Mouse (Mus musculus) forebrain, embryonic 12.5 days (tissue): ENCODE data around the gene Plxna2. TPM values are rescaled to one million over a fixed set of nuclear protein-coding genes. Genes with fewer than 3 reads are reported as not detected.

Source experiments
- ATAC-seq: fragments of 200-750 bp; cut with Nextera tagmentation; 2 replicates; pipeline ENCODE4 v1.8.0; 2017; ENCODE audit warnings: moderate TSS enrichment; ENCODE audit not compliant: low FRiP score
- H3K27ac ChIP-seq: fragments of 300-500 bp; sonication (generic); 2 replicates; pipeline ENCODE4 v1.5.1; 2016; ENCODE audit warnings: mild to moderate bottlenecking
- H3K27me3 ChIP-seq: fragments of 300-500 bp; sonication (generic); 2 replicates; pipeline ENCODE4 v1.6.1; 2016; ENCODE audit warnings: mild to moderate bottlenecking
- H3K36me3 ChIP-seq: fragments of 300-500 bp; sonication (generic); replicated peaks from 2 replicates; pipeline ENCODE4 v1.6.1; 2016; ENCODE audit warnings: mild to moderate bottlenecking
- H3K4me1 ChIP-seq: fragments of 300-500 bp; sonication (generic); 2 replicates; pipeline ENCODE4 v1.6.1; 2016
- H3K4me2 ChIP-seq: fragments of 300-500 bp; sonication (generic); 2 replicates; pipeline ENCODE4 v1.6.1; 2016; ENCODE audit warnings: mild to moderate bottlenecking, moderate library complexity
- H3K4me3 ChIP-seq: fragments of 300-500 bp; sonication (generic); replicated peaks from 2 replicates; pipeline ENCODE4 v1.5.1; 2016; ENCODE audit warnings: mild to moderate bottlenecking
- H3K9ac ChIP-seq: fragments of 300-500 bp; sonication (generic); 2 replicates; pipeline ENCODE4 v1.6.1; 2016; ENCODE audit warnings: mild to moderate bottlenecking
- H3K9me3 ChIP-seq: fragments of 300-500 bp; sonication (generic); 2 replicates; pipeline ENCODE4 v1.6.1; 2016
- WGBS: fragments of 180-500 bp; shearing (Covaris S2); methylation state at CpG from one replicate; pipeline ENCODE4 v1.1.7; 2016; 5-methylcytosine and 5-hydroxymethylcytosine counted together
- polyA plus RNA-seq: library from polyadenylated mRNA; unstranded; fragments of >200 nt; fragmentation: Nextera tagmentation; extraction: Ambion mirVana; gene quantifications from 2 replicates; pipeline ENCODE4 v1.2.1, GENCODE M21; 2016

Gene Plxna2
- polyA plus RNA-seq, 1 experiment from 2014 or later = 34.0 TPM

- no peaks in the 10 kb centered on the region for H3K36me3 ChIP-seq
- WGBS = 30% methylated on average over 2 of the region's 2 CpGs
- peaks cover 54% of the 10 kb centered on the region for H3K4me1 ChIP-seq
- H3K4me2 ChIP-seq = no peak overlapping the region
- H3K27me3 ChIP-seq = no peaks in the 10 kb centered on the region
- ATAC-seq = no peak
- 0 out of 2 replicates have a peak overlapping the region, but pooled peaks have one; percentile 36 for H3K27ac ChIP-seq
- no peak overlapping the region for H3K9ac ChIP-seq
- H3K4me3 ChIP-seq = no peak overlapping the region
- no peaks in the 10 kb centered on the region for H3K9me3 ChIP-seq
Measured at GRCm38 (mm10) chr1:194742901-194743422, 124.9 kb downstream of the Plxna2 start.

GRCm38 (mm10) chr1:194745177-194745934 lies 127.3 kb downstream of the Plxna2 start:
- whole genome bisulfite sequencing = 68% methylated on average over 2 of the region's 2 CpGs
- Histone ChIP-seq H3K4me1 (peaks cover 43% of the 10 kb centered on the region), H3K27me3 (no peaks in the 10 kb centered on the region), H3K9me3 (no peaks in the 10 kb centered on the region), H3K27ac (peak overlapping the region; percentile 73), H3K36me3 (0 out of 2 replicates have a peak, but pooled peaks cover 12% of the 10 kb centered on the region), H3K4me3 (no peak overlapping the region), H3K4me2 (no peak overlapping the region), H3K9ac (no peak overlapping the region)
- ATAC-seq = no peak

- H3K4me1 ChIP-seq = peaks cover 40% of the 10 kb centered on the region
- H3K27me3 ChIP-seq = no peaks in the 10 kb centered on the region
- no peak overlapping the region for H3K9ac ChIP-seq
- peak overlapping the region; percentile 73 for H3K27ac ChIP-seq
- H3K36me3 ChIP-seq = peaks cover 18% of the 10 kb centered on the region; the same call in 1 of the 2 replicates
- H3K4me3 ChIP-seq = no peak overlapping the region
- no peak overlapping the region for H3K4me2 ChIP-seq
- 11% methylated on average over 6 of the region's 6 CpGs for WGBS
- peak; percentile 95 for ATAC-seq
- H3K9me3 ChIP-seq = no peaks in the 10 kb centered on the region
Measured at GRCm38 (mm10) chr1:194746332-194747249, 128.6 kb downstream of the Plxna2 start.

- H3K4me1 ChIP-seq = peaks cover 40% of the 10 kb centered on the region
- H3K9ac ChIP-seq = no peak overlapping the region
- no peaks in the 10 kb centered on the region for H3K27me3 ChIP-seq
- ATAC-seq = peak; percentile 21; the same call in 1 of the 2 replicates
- no peak overlapping the region for H3K4me3 ChIP-seq
- no peaks in the 10 kb centered on the region for H3K9me3 ChIP-seq
- peaks cover 23% of the 10 kb centered on the region for H3K36me3 ChIP-seq
- no peak overlapping the region for H3K4me2 ChIP-seq
- peak overlapping the region; percentile 73 for H3K27ac ChIP-seq
Measured at GRCm38 (mm10) chr1:194747258-194747657, 129.2 kb downstream of the Plxna2 start.

GRCm38 (mm10) chr1:194753168-194753567 lies 135.2 kb downstream of the Plxna2 start:
- 46% methylated on average over 2 of the region's 2 CpGs for WGBS
- no peak overlapping the region for H3K4me3 ChIP-seq
- peaks cover 51% of the 10 kb centered on the region for H3K36me3 ChIP-seq
- H3K9me3 ChIP-seq = no peaks in the 10 kb centered on the region
- H3K9ac ChIP-seq = no peak overlapping the region
- no peaks in the 10 kb centered on the region for H3K27me3 ChIP-seq
- no peak overlapping the region for H3K27ac ChIP-seq
- H3K4me1 ChIP-seq = 0 out of 2 replicates have a peak, but pooled peaks cover 2% of the 10 kb centered on the region
- peak; percentile 58; the same call in 1 of the 2 replicates for ATAC-seq
- no peak overlapping the region for H3K4me2 ChIP-seq

- no peak overlapping the region for H3K4me3 ChIP-seq
- no peaks in the 10 kb centered on the region for H3K27me3 ChIP-seq
- no peak overlapping the region for H3K27ac ChIP-seq
- no peak for ATAC-seq
- H3K36me3 ChIP-seq = peaks cover 40% of the 10 kb centered on the region
- H3K4me2 ChIP-seq = no peak overlapping the region
- H3K9me3 ChIP-seq = no peaks in the 10 kb centered on the region
- H3K9ac ChIP-seq = no peak overlapping the region
- H3K4me1 ChIP-seq = no peaks in the 10 kb centered on the region
Measured at GRCm38 (mm10) chr1:194756001-194756400, 138.0 kb downstream of the Plxna2 start.

- ATAC-seq = no peak
- H3K36me3 ChIP-seq = peaks cover 40% of the 10 kb centered on the region
Measured at GRCm38 (mm10) chr1:194756409-194756808, 138.4 kb downstream of the Plxna2 start.

GRCm38 (mm10) chr1:194756863-194757262 lies 138.8 kb downstream of the Plxna2 start:
- no peaks in the 10 kb centered on the region for H3K27me3 ChIP-seq
- H3K4me2 ChIP-seq = no peak overlapping the region
- 77% methylated on average over 3 of the region's 3 CpGs for WGBS
- H3K27ac ChIP-seq = no peak overlapping the region
- no peaks in the 10 kb centered on the region for H3K9me3 ChIP-seq
- no peak for ATAC-seq
- H3K4me1 ChIP-seq = no peaks in the 10 kb centered on the region
- H3K36me3 ChIP-seq = peaks cover 39% of the 10 kb centered on the region
- no peak overlapping the region for H3K9ac ChIP-seq
- no peak overlapping the region for H3K4me3 ChIP-seq

More at GRCm38 (mm10) chr1:194756409-194756808, 138.4 kb downstream of the Plxna2 start:
- Histone ChIP-seq H3K4me2 (no peak overlapping the region), H3K27me3 (no peaks in the 10 kb centered on the region), H3K4me3 (no peak overlapping the region), H3K4me1 (no peaks in the 10 kb centered on the region), H3K27ac (no peak overlapping the region), H3K9ac (no peak overlapping the region), H3K9me3 (no peaks in the 10 kb centered on the region)
- WGBS = 86% methylated on average over 2 of the region's 2 CpGs

GRCm38 (mm10) chr1:194761432-194762212 lies 143.6 kb downstream of the Plxna2 start:
- H3K9ac ChIP-seq = no peak overlapping the region
- H3K4me3 ChIP-seq = no peak overlapping the region
- H3K27me3 ChIP-seq = no peaks in the 10 kb centered on the region
- peaks cover 45% of the 10 kb centered on the region for H3K36me3 ChIP-seq
- H3K4me2 ChIP-seq = no peak overlapping the region
- no peak overlapping the region for H3K27ac ChIP-seq
- ATAC-seq = no peak
- no peaks in the 10 kb centered on the region for H3K9me3 ChIP-seq
- WGBS = 75% methylated on average over 2 of the region's 2 CpGs
- H3K4me1 ChIP-seq = no peaks in the 10 kb centered on the region

GRCm38 (mm10) chr1:194762896-194763295 lies 144.9 kb downstream of the Plxna2 start:
- WGBS = 72% methylated on average over 5 of the region's 5 CpGs
- Histone ChIP-seq H3K4me1 (no peaks in the 10 kb centered on the region), H3K4me3 (no peak overlapping the region), H3K36me3 (peaks cover 56% of the 10 kb centered on the region), H3K9me3 (no peaks in the 10 kb centered on the region), H3K27ac (no peak overlapping the region), H3K9ac (no peak overlapping the region), H3K27me3 (no peaks in the 10 kb centered on the region), H3K4me2 (no peak overlapping the region)
- ATAC-seq = no peak

GRCm38 (mm10) chr1:194764951-194765350 lies 146.9 kb downstream of the Plxna2 start:
- Histone ChIP-seq H3K36me3 (peaks cover 55% of the 10 kb centered on the region), H3K9ac (no peak overlapping the region), H3K4me1 (no peaks in the 10 kb centered on the region), H3K9me3 (no peaks in the 10 kb centered on the region), H3K4me3 (no peak overlapping the region), H3K27me3 (no peaks in the 10 kb centered on the region), H3K4me2 (no peak overlapping the region), H3K27ac (no peak overlapping the region)
- no peak for ATAC-seq

- peaks cover 50% of the 10 kb centered on the region for H3K36me3 ChIP-seq
Measured at GRCm38 (mm10) chr1:194768799-194769198, 150.8 kb downstream of the Plxna2 start.

More at GRCm38 (mm10) chr1:194768799-194769198, 150.8 kb downstream of the Plxna2 start:
- Histone ChIP-seq H3K4me3 (no peak overlapping the region), H3K4me2 (no peak overlapping the region), H3K9me3 (no peaks in the 10 kb centered on the region), H3K9ac (no peak overlapping the region), H3K27me3 (no peaks in the 10 kb centered on the region), H3K27ac (no peak overlapping the region), H3K4me1 (no peaks in the 10 kb centered on the region)
- ATAC-seq = no peak
- WGBS = 86% methylated on average over 1 of the region's 1 CpGs
